Mouse (Mus musculus): ENCODE measurements at regions not wholly inside any gene's neighbourhood (a gene's known extent, or its start where the extent isn't known, plus 50 kb on each side); places are given as distances from the start of the nearest gene placed in this dataset.

DNA sequence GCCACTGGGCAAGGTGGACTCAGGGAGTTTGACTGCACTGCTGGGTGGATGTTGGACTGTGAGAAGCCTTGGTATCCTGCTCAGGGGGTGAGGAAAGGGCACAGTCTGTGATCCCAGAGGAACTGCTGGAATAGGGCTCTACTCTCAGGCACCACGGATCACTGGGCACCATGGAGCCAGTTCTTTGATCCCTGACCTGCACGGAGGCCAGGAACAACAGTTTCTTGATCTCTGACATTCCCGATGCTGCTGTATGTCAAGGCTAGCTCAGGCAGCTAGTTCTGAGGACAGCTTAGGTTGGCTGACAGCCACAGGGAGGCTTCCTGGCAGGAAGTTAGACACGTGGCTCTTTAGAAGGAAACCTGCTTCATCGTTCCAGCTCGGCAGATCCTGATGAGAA, 289.5 kb upstream of the Slit2 start:
- Histone ChIP-seq H3K27me3 (ENCODE audit: control insufficient read depth, insufficient read depth, low read length) (no peaks in the 10 kb centered on the region), H3K9me3 (ENCODE audit: control insufficient read depth, low read depth, low read length) (no peaks in the 10 kb centered on the region), H3K36me3 (ENCODE audit: control insufficient read depth, insufficient read depth, low read length) (no peaks in the 10 kb centered on the region), H3K27ac (ENCODE audit: low read length) (no peak overlapping the region), H3K4me2 (replicated peaks; ENCODE audit: low read depth, low read length) (no peak overlapping the region), H3K4me3 (ENCODE audit: low read depth, low read length) (no peak overlapping the region), H3K4me1 (ENCODE audit: control insufficient read depth, insufficient read depth, low read length) (no peaks in the 10 kb centered on the region), H3K9ac (replicated peaks; ENCODE audit: low read depth, low read length) (no peak overlapping the region)
- WGBS = 73% methylated on average over 6 of the region's 6 CpGs
- ATAC-seq (ENCODE audit: insufficient number of reproducible peaks, insufficient read depth, low FRiP score, low read depth) = no peak

- no peaks in the 10 kb centered on the region for H3K27me3 ChIP-seq (ENCODE audit: control insufficient read depth, insufficient read depth, low read length)
- ATAC-seq (ENCODE audit: insufficient number of reproducible peaks, insufficient read depth, low FRiP score, low read depth) = no peak
- H3K36me3 ChIP-seq (ENCODE audit: control insufficient read depth, insufficient read depth, low read length) = no peaks in the 10 kb centered on the region
- no peaks in the 10 kb centered on the region for H3K9me3 ChIP-seq (ENCODE audit: control insufficient read depth, low read depth, low read length)
- no peak overlapping the region for H3K4me3 ChIP-seq (ENCODE audit: low read depth, low read length)
- H3K4me1 ChIP-seq (ENCODE audit: control insufficient read depth, insufficient read depth, low read length) = no peaks in the 10 kb centered on the region
- 94% methylated on average over 3 of the region's 3 CpGs for WGBS
- H3K4me2 ChIP-seq (replicated peaks; ENCODE audit: low read depth, low read length) = no peak overlapping the region
- H3K27ac ChIP-seq (ENCODE audit: low read length) = no peak overlapping the region
- H3K9ac ChIP-seq (replicated peaks; ENCODE audit: low read depth, low read length) = no peak overlapping the region
These were observed 289.0 kb upstream of the Slit2 start for GRCm38 (mm10) chr5:47693921-47694320.

- H3K4me2 ChIP-seq (replicated peaks; ENCODE audit: low read depth, low read length) = no peak overlapping the region
- ATAC-seq (ENCODE audit: insufficient number of reproducible peaks, insufficient read depth, low FRiP score, low read depth) = no peak
- H3K36me3 ChIP-seq (ENCODE audit: control insufficient read depth, insufficient read depth, low read length) = no peaks in the 10 kb centered on the region
- H3K27me3 ChIP-seq (ENCODE audit: control insufficient read depth, insufficient read depth, low read length) = no peaks in the 10 kb centered on the region
- no peak overlapping the region for H3K4me3 ChIP-seq (ENCODE audit: low read depth, low read length)
- H3K9me3 ChIP-seq (ENCODE audit: control insufficient read depth, low read depth, low read length) = no peaks in the 10 kb centered on the region
- H3K27ac ChIP-seq (ENCODE audit: low read length) = no peak overlapping the region
- no peaks in the 10 kb centered on the region for H3K4me1 ChIP-seq (ENCODE audit: control insufficient read depth, insufficient read depth, low read length)
- H3K9ac ChIP-seq (replicated peaks; ENCODE audit: low read depth, low read length) = no peak overlapping the region
- 85% methylated on average over 3 of the region's 3 CpGs for WGBS
These were observed 288.3 kb upstream of the Slit2 start for GRCm38 (mm10) chr5:47694630-47695029.

- Histone ChIP-seq H3K9me3 (ENCODE audit: control insufficient read depth, low read depth, low read length) (no peaks in the 10 kb centered on the region), H3K36me3 (ENCODE audit: control insufficient read depth, insufficient read depth, low read length) (no peaks in the 10 kb centered on the region), H3K9ac (replicated peaks; ENCODE audit: low read depth, low read length) (no peak overlapping the region), H3K4me1 (ENCODE audit: control insufficient read depth, insufficient read depth, low read length) (no peaks in the 10 kb centered on the region), H3K4me2 (replicated peaks; ENCODE audit: low read depth, low read length) (no peak overlapping the region), H3K4me3 (ENCODE audit: low read depth, low read length) (no peak overlapping the region), H3K27ac (ENCODE audit: low read length) (no peak overlapping the region), H3K27me3 (ENCODE audit: control insufficient read depth, insufficient read depth, low read length) (no peaks in the 10 kb centered on the region)
- no peak for ATAC-seq (ENCODE audit: insufficient number of reproducible peaks, insufficient read depth, low FRiP score, low read depth)
These were observed 271.4 kb upstream of the Slit2 start for GRCm38 (mm10) chr5:47711553-47711952.

GRCm38 (mm10) chr5:47714333-47714732, 268.6 kb upstream of the Slit2 start:
- 77% methylated on average over 5 of the region's 5 CpGs for WGBS

DNA sequence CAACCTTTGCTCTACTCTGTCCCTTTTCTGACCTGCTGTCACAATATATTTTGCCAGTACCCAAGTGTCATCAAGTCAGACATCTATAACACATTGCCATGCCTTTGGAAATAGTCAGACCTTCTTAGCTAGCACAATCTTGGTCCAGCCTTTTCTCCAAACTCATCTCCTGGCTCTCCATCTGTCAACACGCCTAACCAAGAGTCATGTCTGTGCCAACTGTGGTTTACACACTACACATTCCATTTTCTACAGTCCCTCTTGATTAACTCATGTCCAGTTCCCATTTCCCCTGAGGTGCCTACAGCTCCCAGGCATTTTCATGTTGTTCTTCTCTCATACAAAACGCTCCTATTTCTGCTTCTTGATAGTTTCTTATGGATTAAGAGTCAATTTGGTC, 258.0 kb upstream of the Slit2 start:
- Histone ChIP-seq H3K27me3 (ENCODE audit: control insufficient read depth, insufficient read depth, low read length) (no peaks in the 10 kb centered on the region), H3K9ac (replicated peaks; ENCODE audit: low read depth, low read length) (no peak overlapping the region), H3K4me2 (replicated peaks; ENCODE audit: low read depth, low read length) (no peak overlapping the region), H3K9me3 (ENCODE audit: control insufficient read depth, low read depth, low read length) (no peaks in the 10 kb centered on the region), H3K4me1 (ENCODE audit: control insufficient read depth, insufficient read depth, low read length) (no peaks in the 10 kb centered on the region), H3K4me3 (ENCODE audit: low read depth, low read length) (no peak overlapping the region), H3K27ac (ENCODE audit: low read length) (no peak overlapping the region), H3K36me3 (ENCODE audit: control insufficient read depth, insufficient read depth, low read length) (no peaks in the 10 kb centered on the region)
- 80% methylated on average over 2 of the region's 2 CpGs for WGBS
- ATAC-seq (ENCODE audit: insufficient number of reproducible peaks, insufficient read depth, low FRiP score, low read depth) = no peak

More at GRCm38 (mm10) chr5:47714333-47714732, 268.6 kb upstream of the Slit2 start:
- no peaks in the 10 kb centered on the region for H3K4me1 ChIP-seq (ENCODE audit: control insufficient read depth, insufficient read depth, low read length)
- H3K4me2 ChIP-seq (replicated peaks; ENCODE audit: low read depth, low read length) = no peak overlapping the region
- H3K4me3 ChIP-seq (ENCODE audit: low read depth, low read length) = no peak overlapping the region
- no peaks in the 10 kb centered on the region for H3K9me3 ChIP-seq (ENCODE audit: control insufficient read depth, low read depth, low read length)
- ATAC-seq (ENCODE audit: insufficient number of reproducible peaks, insufficient read depth, low FRiP score, low read depth) = no peak
- no peaks in the 10 kb centered on the region for H3K36me3 ChIP-seq (ENCODE audit: control insufficient read depth, insufficient read depth, low read length)
- no peaks in the 10 kb centered on the region for H3K27me3 ChIP-seq (ENCODE audit: control insufficient read depth, insufficient read depth, low read length)
- H3K27ac ChIP-seq (ENCODE audit: low read length) = no peak overlapping the region
- H3K9ac ChIP-seq (replicated peaks; ENCODE audit: low read depth, low read length) = no peak overlapping the region

- no peaks in the 10 kb centered on the region for H3K36me3 ChIP-seq (ENCODE audit: control insufficient read depth, insufficient read depth, low read length)
- ATAC-seq (ENCODE audit: insufficient number of reproducible peaks, insufficient read depth, low FRiP score, low read depth) = no peak
- 79% methylated on average over 2 of the region's 2 CpGs for WGBS
These were observed 240.2 kb upstream of the Slit2 start for GRCm38 (mm10) chr5:47742727-47743126.

DNA sequence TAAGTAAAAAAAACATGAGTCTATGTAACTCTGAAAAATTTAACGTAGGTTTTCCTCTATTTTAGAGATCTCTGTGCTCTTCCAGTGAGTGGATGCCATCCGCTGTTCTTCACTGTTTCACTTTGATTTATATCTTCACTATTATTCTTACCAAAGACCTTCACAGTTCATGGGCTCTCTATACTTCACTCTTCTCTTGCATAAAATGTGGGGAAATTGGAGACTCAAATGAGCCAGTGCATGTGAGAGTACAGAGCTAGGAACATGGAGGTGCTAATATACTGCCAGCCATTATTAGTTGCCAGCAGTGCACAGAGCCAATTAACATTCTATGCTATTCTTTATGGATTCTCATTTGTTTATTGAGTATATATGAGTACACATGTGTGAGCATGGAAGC, 237.8 kb upstream of the Slit2 start:
- Histone ChIP-seq H3K4me2 (replicated peaks; ENCODE audit: low read depth, low read length) (no peak overlapping the region), H3K4me1 (ENCODE audit: control insufficient read depth, insufficient read depth, low read length) (no peaks in the 10 kb centered on the region), H3K36me3 (ENCODE audit: control insufficient read depth, insufficient read depth, low read length) (no peaks in the 10 kb centered on the region), H3K4me3 (ENCODE audit: low read depth, low read length) (no peak overlapping the region), H3K9ac (replicated peaks; ENCODE audit: low read depth, low read length) (no peak overlapping the region), H3K27me3 (ENCODE audit: control insufficient read depth, insufficient read depth, low read length) (no peaks in the 10 kb centered on the region), H3K9me3 (ENCODE audit: control insufficient read depth, low read depth, low read length) (no peaks in the 10 kb centered on the region), H3K27ac (ENCODE audit: low read length) (no peak overlapping the region)
- 93% methylated on average over 2 of the region's 2 CpGs for WGBS
- ATAC-seq (ENCODE audit: insufficient number of reproducible peaks, insufficient read depth, low FRiP score, low read depth) = no peak

More at GRCm38 (mm10) chr5:47742727-47743126, 240.2 kb upstream of the Slit2 start:
- Histone ChIP-seq H3K27me3 (ENCODE audit: control insufficient read depth, insufficient read depth, low read length) (no peaks in the 10 kb centered on the region), H3K4me1 (ENCODE audit: control insufficient read depth, insufficient read depth, low read length) (no peaks in the 10 kb centered on the region), H3K9me3 (ENCODE audit: control insufficient read depth, low read depth, low read length) (no peaks in the 10 kb centered on the region), H3K4me3 (ENCODE audit: low read depth, low read length) (no peak overlapping the region), H3K27ac (ENCODE audit: low read length) (no peak overlapping the region), H3K9ac (replicated peaks; ENCODE audit: low read depth, low read length) (no peak overlapping the region), H3K4me2 (replicated peaks; ENCODE audit: low read depth, low read length) (no peak overlapping the region)

GRCm38 (mm10) chr5:47751907-47752306, 231.0 kb upstream of the Slit2 start:
- 83% methylated on average over 2 of the region's 2 CpGs for WGBS
- Histone ChIP-seq H3K4me1 (ENCODE audit: control insufficient read depth, insufficient read depth, low read length) (no peaks in the 10 kb centered on the region), H3K9me3 (ENCODE audit: control insufficient read depth, low read depth, low read length) (no peaks in the 10 kb centered on the region), H3K27ac (ENCODE audit: low read length) (no peak overlapping the region), H3K27me3 (ENCODE audit: control insufficient read depth, insufficient read depth, low read length) (no peaks in the 10 kb centered on the region), H3K4me3 (ENCODE audit: low read depth, low read length) (no peak overlapping the region), H3K9ac (replicated peaks; ENCODE audit: low read depth, low read length) (no peak overlapping the region), H3K36me3 (ENCODE audit: control insufficient read depth, insufficient read depth, low read length) (no peaks in the 10 kb centered on the region), H3K4me2 (replicated peaks; ENCODE audit: low read depth, low read length) (no peak overlapping the region)
- no peak for ATAC-seq (ENCODE audit: insufficient number of reproducible peaks, insufficient read depth, low FRiP score, low read depth)
